Mouse (Mus musculus): ENCODE data around the gene Adamts18. TPM values are rescaled to one million over a fixed set of nuclear protein-coding genes. Genes with fewer than 3 reads are reported as not detected.
A peak's percentile ranks its signal among the peaks of the same experiment; 100 is the strongest.

The Adamts18 gene
- polyA plus RNA-seq, 1 experiment, result not detected

- H3K4me1 ChIP-seq (ENCODE audit: control insufficient read depth, insufficient read depth, low read length), result no peaks in the 10 kb centered on the region
- TF ChIP-seq POLR2A (IDR thresholded peaks at IDR 0.05; ENCODE audit: borderline replicate concordance, low read depth, low read length) (no peak), CTCF (IDR thresholded peaks at IDR 0.05; ENCODE audit: low read depth, low read length) (no peak)
- H3K4me3 ChIP-seq (ENCODE audit: insufficient read depth, low read length), result no peak overlapping the region
- H3K27ac ChIP-seq (ENCODE audit: insufficient read depth, low read depth, low read length), result no peak overlapping the region
These were observed 175.8 kb downstream of the Adamts18 start for GRCm38 (mm10) chr8:113672599-113673255.

- H3K27ac ChIP-seq (ENCODE audit: insufficient read depth, low read depth, low read length), result no peak overlapping the region
- no peak overlapping the region for H3K4me3 ChIP-seq (ENCODE audit: insufficient read depth, low read length)
- no peak for TF ChIP-seq CTCF (IDR thresholded peaks at IDR 0.05; ENCODE audit: low read depth, low read length)
- TF ChIP-seq POLR2A (IDR thresholded peaks at IDR 0.05; ENCODE audit: borderline replicate concordance, low read depth, low read length), result no peak
- no peaks in the 10 kb centered on the region for H3K4me1 ChIP-seq (ENCODE audit: control insufficient read depth, insufficient read depth, low read length)
These were observed 178.6 kb downstream of the Adamts18 start for GRCm38 (mm10) chr8:113669924-113670323.

GRCm38 (mm10) chr8:113666714-113667432 lies 181.7 kb downstream of the Adamts18 start:
- Histone ChIP-seq H3K4me3 (ENCODE audit: insufficient read depth, low read length) (no peak overlapping the region), H3K27ac (ENCODE audit: insufficient read depth, low read depth, low read length) (no peak overlapping the region), H3K4me1 (ENCODE audit: control insufficient read depth, insufficient read depth, low read length) (no peaks in the 10 kb centered on the region)
- no peak for TF ChIP-seq CTCF (IDR thresholded peaks at IDR 0.05; ENCODE audit: low read depth, low read length)
- TF ChIP-seq POLR2A (IDR thresholded peaks at IDR 0.05; ENCODE audit: borderline replicate concordance, low read depth, low read length), result no peak

DNA sequence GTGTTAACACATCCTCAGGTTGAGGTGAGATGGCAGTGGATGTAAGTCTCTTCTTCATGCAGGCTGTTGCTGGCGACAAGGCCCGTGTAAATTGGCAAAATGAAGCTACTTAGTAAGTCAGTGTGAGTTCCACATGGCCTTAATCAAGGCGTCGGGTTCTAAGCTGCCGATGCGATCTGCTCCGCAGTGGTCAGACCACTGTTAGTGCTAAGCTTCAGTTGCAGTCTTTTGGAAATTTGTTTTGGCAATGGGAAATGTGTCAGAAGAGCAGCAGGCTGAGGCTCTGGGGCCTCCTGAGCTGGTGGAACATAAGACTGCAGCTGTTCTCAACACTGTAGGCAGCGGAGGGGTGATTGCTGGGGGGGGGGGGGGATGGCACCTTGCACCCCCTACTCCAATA lies 182.6 kb downstream of the Adamts18 start:
- H3K4me1 ChIP-seq (ENCODE audit: control insufficient read depth, insufficient read depth, low read length), result no peaks in the 10 kb centered on the region
- H3K27ac ChIP-seq (ENCODE audit: insufficient read depth, low read depth, low read length), result no peak overlapping the region
- no peak overlapping the region for H3K4me3 ChIP-seq (ENCODE audit: insufficient read depth, low read length)
- TF ChIP-seq POLR2A (IDR thresholded peaks at IDR 0.05; ENCODE audit: borderline replicate concordance, low read depth, low read length) (no peak), CTCF (IDR thresholded peaks at IDR 0.05; ENCODE audit: low read depth, low read length) (no peak)

DNA sequence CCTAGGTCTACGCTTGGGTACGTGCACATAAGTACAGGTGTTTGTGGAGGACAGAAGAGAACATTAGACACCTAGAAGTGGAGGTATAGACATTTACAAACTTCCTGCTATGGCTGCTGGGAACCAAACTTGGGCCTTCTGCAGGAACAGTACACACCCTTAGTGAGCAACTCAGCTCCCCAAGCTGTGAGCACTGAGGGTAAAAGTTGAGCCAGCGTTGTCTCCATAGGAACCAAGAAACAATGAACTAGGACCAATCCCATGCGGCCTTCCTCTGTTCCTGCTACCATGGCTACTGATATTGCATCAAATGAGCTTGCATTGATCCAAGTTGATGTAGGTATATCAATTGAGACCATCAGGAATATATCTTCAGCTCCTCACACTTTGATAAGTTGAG lies 183.5 kb downstream of the Adamts18 start:
- Histone ChIP-seq H3K4me1 (ENCODE audit: control insufficient read depth, insufficient read depth, low read length) (no peaks in the 10 kb centered on the region), H3K4me3 (ENCODE audit: insufficient read depth, low read length) (no peak overlapping the region), H3K27ac (ENCODE audit: insufficient read depth, low read depth, low read length) (no peak overlapping the region)
- TF ChIP-seq POLR2A (IDR thresholded peaks at IDR 0.05; ENCODE audit: borderline replicate concordance, low read depth, low read length) (no peak), CTCF (IDR thresholded peaks at IDR 0.05; ENCODE audit: low read depth, low read length) (no peak)

- no peak for TF ChIP-seq POLR2A (IDR thresholded peaks at IDR 0.05; ENCODE audit: borderline replicate concordance, low read depth, low read length)
- TF ChIP-seq CTCF (IDR thresholded peaks at IDR 0.05; ENCODE audit: low read depth, low read length), result peak; percentile 42
- no peaks in the 10 kb centered on the region for H3K4me1 ChIP-seq (ENCODE audit: control insufficient read depth, insufficient read depth, low read length)
- no peak overlapping the region for H3K27ac ChIP-seq (ENCODE audit: insufficient read depth, low read depth, low read length)
- H3K4me3 ChIP-seq (ENCODE audit: insufficient read depth, low read length), result no peak overlapping the region
These were observed 184.0 kb downstream of the Adamts18 start for GRCm38 (mm10) chr8:113664544-113664943.

- H3K4me3 ChIP-seq (ENCODE audit: insufficient read depth, low read length), result no peak overlapping the region
- H3K27ac ChIP-seq (ENCODE audit: insufficient read depth, low read depth, low read length), result no peak overlapping the region
- H3K4me1 ChIP-seq (ENCODE audit: control insufficient read depth, insufficient read depth, low read length), result peaks cover 19% of the 10 kb centered on the region
- TF ChIP-seq POLR2A (IDR thresholded peaks at IDR 0.05; ENCODE audit: borderline replicate concordance, low read depth, low read length), result no peak
- TF ChIP-seq CTCF (IDR thresholded peaks at IDR 0.05; ENCODE audit: low read depth, low read length), result no peak
These were observed 188.4 kb downstream of the Adamts18 start for GRCm38 (mm10) chr8:113660128-113660527.

- H3K4me1 ChIP-seq (ENCODE audit: control insufficient read depth, insufficient read depth, low read length), result peaks cover 19% of the 10 kb centered on the region
- H3K4me3 ChIP-seq (ENCODE audit: insufficient read depth, low read length), result no peak overlapping the region
- H3K27ac ChIP-seq (ENCODE audit: insufficient read depth, low read depth, low read length), result peak overlapping the region; percentile 52
- TF ChIP-seq POLR2A (IDR thresholded peaks at IDR 0.05; ENCODE audit: borderline replicate concordance, low read depth, low read length) (no peak), CTCF (IDR thresholded peaks at IDR 0.05; ENCODE audit: low read depth, low read length) (no peak)
These were observed 191.7 kb downstream of the Adamts18 start for GRCm38 (mm10) chr8:113656681-113657298.

GRCm38 (mm10) chr8:113656154-113656553 lies 192.4 kb downstream of the Adamts18 start:
- peak overlapping the region; percentile 52 for H3K27ac ChIP-seq (ENCODE audit: insufficient read depth, low read depth, low read length)
- H3K4me1 ChIP-seq (ENCODE audit: control insufficient read depth, insufficient read depth, low read length), result peaks cover 19% of the 10 kb centered on the region
- H3K4me3 ChIP-seq (ENCODE audit: insufficient read depth, low read length), result 0 out of 2 replicates have a peak overlapping the region, but pooled peaks have one; percentile 21
- TF ChIP-seq POLR2A (IDR thresholded peaks at IDR 0.05; ENCODE audit: borderline replicate concordance, low read depth, low read length) (no peak), CTCF (IDR thresholded peaks at IDR 0.05; ENCODE audit: low read depth, low read length) (no peak)

DNA sequence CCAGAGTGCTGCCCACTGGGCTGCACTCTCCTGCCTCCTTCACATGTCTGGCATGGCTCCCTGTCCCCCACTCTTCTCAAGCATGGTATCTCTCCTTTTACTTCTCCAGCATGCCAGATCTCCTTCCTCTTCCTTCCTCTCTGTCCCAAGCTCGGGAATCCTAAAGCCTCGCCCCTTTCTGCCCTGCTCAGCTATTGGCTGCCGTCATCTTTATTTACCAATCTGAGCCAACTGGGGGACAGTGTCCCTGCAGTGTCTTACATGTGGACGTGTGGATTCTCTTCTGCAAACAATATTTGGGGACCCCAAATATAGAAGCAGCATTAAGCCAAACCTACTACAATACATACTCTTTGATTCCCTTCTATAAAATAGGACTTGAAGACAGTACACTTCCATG lies 195.4 kb downstream of the Adamts18 start:
- Histone ChIP-seq H3K4me1 (ENCODE audit: control insufficient read depth, insufficient read depth, low read length) (peaks cover 19% of the 10 kb centered on the region), H3K27ac (ENCODE audit: insufficient read depth, low read depth, low read length) (no peak overlapping the region), H3K4me3 (ENCODE audit: insufficient read depth, low read length) (no peak overlapping the region)
- TF ChIP-seq POLR2A (IDR thresholded peaks at IDR 0.05; ENCODE audit: borderline replicate concordance, low read depth, low read length) (no peak), CTCF (IDR thresholded peaks at IDR 0.05; ENCODE audit: low read depth, low read length) (no peak)

Measured in bone marrow macrophage, adult 2 months (primary cell).